Mouse (Mus musculus): Measurements from ENCODE around the gene Herc3.
"Not testable (repeated sequence)": the region's sequence is repeated elsewhere in the genome, so short reads cannot be mapped to it uniquely, and the experiment has no call there.

Gene Herc3

DNA sequence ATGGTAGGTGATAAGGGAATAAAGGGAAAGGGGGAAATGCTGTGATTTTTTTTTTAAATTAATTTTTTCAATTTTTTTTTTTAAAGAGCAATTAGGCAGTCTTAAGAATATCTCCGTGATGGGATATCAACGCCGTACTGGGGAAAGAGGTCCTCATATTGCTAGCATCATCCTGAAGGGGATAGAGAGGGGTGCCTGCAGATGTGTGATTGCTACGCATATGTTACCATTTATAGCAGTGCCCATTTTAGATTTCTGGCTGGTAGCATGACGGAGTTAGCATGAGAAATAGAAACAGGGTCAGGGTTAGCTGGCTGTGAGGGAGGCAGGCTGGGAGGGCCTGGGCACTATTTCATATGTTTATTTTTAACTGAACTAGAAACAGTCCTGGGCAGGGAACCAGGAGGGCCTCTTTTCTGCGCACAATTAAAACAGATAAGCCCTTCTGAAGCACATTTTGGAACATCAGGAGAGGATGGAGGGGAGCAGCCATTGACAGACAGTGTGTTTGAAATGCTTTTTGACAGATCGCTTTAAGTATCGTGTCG, 31.3 kb downstream of the Herc3 start:
- DNase-seq, result no peak

DNA sequence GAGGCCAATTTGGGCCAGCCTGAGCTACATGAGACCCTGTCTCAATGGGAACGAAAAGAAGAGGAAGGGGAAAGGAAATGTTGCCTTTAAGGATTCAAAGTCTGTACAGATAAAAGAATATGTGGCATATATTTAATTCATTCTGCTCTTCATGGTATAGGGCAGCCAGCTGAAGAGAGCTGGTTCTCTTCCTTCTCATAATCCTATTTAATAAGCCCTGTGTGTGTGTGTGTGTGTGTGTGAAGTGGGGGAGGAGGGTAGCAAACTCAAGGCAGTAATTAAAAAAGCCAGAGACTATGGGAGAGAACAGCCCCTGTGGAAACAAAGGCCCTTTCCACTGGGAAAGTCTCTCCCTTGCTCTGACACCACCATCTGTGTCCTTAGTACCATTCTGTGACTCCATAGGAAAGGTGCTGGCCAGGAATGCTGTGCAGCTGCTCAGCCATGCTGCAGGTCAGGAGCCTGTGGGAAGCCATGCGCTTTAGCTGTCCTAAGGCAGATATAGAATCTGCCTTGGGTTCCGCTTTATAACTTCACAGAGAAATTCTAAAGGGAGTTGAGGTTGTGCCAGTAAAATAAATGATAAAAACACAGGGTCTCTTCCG, 32.5 kb downstream of the Herc3 start:
- DNase-seq, result no peak

DNA sequence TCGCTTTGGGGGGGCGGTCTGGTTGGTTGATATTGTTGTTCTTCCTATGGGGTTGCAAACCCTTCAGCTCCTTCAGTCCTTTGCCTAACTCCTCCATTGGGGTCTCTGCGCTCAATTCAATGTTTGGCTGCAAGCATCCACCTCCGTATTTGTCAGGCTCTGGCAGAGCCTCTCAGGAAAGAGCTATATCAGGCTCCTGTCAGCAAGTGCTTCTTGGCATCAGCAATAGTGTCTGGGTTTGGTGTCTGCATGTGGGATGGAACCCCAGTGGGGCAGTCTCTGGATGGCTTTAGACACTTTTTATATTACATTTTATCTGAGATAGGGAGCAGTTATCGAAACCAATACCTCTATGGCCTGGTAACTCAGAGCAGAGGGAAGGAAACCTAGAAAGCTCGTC, 36.6 kb downstream of the Herc3 start:
- not testable (repeated sequence) for DNase-seq

DNA sequence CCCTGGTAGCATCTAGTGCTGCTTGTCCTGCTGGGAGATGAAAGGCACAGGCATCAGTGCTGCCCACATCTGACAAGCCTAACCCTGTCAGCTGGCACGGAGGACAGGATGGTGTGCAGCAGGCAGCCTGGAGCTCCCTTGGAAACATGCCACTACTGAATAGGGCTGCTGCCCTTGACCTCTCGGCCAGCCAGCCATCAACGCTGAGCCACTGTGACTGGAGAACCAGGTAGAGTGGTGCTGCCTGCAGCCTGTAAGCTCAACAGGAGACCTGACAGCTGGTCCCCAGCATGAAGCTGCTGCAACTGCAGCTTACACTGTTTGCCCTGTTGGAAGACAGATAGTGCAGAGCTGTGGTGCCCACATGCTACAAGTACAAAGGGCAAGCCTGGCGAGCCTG, 48.3 kb downstream of the Herc3 start:
- DNase-seq, result no peak

DNA sequence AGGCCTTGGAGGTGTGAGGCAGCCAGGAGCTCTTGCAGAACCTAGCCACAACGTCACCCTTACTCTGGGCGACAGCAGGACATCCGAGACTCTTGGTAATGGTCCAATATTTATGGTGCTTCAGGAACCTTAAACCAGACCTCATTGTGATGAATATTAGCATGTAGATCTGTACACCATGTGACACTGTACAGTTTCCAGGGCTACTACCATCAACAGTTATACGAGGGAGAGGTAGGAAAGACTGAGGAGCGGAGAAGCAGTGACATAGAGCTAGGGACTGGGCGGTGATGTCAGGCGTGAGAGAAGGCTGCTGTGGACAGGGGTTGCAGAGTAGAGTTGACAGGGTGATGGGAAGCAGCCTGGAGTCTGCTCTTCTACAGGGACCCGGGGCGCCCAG, 48.7 kb downstream of the Herc3 start:
- no peak for DNase-seq

DNA sequence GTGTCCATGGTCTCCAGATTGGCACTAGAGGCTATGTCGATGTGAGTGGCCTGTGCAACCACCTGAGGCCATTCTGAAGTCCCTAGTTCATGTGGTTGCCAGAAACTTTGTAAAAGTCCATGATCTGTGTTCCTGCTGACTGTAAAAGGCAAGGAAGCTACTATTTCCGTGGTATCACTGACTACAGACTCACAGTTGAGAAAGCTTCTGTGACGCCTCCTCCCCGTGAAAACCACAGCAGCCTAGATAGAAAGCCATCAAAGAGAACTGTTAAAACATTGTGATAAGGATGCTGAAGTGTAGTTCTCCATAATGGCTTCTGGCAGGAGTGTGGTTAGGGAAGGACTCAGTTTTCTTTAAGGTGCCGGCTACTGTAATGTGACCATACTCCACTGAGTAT, 49.6 kb downstream of the Herc3 start:
- no peak for DNase-seq

DNA sequence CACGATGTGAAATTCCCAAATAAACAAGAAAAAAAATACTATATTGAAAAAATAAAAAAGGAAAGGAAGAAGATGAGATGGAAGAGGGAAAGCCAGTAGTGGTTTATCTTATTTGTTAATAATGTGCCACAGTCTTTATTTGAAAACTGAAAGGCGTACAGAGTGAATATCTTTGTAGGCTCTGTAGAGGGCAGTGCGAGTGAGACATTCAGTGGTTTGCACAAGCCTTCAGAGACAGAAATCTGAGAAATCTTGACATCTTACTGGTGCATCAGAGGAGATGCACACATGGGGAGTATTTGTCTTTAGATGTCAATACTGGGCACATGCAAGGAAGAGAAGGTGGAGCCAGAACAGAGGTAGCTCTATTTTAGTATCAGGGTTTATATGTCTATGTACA, 50.1 kb downstream of the Herc3 start:
- no peak for DNase-seq

DNA sequence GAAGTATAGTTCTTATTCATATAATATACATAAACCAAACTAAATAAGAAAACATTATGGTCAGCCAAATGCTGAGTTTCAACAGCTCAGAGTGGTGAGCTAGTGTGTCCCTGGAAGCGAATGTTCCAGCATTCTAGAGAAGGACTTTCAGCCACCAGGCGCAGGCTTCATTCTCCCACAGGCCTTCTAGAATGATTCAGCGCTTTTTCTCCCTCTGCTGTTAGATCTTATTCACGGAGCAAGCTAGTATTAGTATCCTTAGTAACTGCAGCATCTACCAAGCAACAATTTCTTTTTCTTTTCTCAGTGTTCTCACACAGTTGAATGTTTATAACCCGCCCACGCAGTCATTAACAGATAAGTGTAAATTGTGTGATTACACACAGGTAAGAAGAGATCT, 51.0 kb downstream of the Herc3 start:
- DNase-seq, result no peak

DNA sequence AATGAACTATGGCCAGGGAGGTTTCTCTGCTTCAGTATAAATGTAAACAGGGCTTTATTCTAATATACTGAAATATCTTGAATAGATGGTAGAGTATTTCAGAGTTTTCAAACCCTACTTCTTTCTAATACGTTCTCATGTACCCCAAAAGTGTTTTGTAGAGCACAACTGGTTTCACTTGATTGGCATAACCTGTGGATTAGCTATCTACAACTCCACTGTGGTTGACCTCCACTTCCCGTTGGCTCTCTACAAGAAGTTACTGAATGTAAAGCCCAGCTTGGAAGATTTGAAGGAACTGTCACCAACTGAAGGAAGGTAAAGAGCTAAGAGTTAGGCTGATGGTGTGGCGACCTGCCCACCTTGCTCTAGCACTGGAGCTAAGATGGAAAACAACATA, 58.7 kb downstream of the Herc3 start:
- DNase-seq, result no peak

DNA sequence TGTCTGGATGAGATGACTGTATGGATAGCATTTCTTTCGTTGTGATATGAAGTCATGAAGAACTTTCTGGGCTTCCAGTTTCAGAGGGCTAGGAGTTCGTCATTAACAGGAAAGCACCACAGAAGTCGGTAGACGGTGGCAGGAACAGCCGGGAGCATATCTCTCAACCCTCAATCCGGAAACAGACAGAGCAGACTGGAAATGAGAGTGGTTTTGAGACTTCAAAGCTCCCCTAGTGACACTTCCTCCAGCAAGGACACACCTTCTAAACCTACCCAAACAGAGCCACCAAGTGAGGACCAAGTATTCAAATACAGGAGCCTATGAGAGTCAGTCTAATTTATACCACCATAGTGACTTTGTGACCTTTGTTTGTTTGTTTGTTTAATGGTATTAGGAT, 62.0 kb downstream of the Herc3 start:
- no peak for DNase-seq

DNA sequence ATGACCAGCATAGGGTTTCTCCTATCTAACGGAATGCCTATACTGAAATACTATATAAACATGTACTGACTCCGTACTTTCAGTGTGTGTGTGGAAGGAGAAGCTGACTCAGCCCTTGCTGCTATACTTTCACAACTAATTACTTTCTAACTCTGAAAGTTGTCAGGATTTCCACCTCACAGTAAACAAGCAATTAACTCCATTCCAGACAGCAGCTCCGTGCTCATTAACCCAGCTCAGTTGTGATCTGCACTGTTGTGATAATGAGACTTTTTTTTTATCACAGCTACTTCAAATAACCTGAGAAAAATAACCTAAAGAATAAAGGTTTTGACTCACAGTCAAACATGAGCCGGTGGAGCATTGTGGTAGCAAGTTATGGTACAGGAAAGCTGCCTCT, 63.7 kb downstream of the Herc3 start:
- DNase-seq, result no peak

DNA sequence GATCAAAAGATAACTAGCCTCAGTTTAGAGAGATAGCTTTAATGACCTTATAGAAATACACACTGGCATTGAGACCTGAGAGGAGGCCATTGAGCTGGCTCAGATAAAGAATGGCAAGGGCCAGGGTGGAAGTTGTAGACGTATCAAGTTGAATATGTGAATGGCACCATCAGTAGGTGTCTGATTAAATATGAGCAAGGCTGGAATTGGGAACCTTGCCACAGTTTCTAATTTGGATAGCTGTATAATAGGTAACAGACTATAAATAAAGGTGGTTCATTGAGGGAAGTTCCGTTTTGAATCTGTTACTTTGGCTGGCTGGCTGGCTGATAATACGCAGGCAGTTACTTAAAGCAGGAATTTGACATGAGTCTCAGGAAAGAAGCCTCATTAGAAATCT, 65.4 kb downstream of the Herc3 start:
- DNase-seq, result no peak

DNA sequence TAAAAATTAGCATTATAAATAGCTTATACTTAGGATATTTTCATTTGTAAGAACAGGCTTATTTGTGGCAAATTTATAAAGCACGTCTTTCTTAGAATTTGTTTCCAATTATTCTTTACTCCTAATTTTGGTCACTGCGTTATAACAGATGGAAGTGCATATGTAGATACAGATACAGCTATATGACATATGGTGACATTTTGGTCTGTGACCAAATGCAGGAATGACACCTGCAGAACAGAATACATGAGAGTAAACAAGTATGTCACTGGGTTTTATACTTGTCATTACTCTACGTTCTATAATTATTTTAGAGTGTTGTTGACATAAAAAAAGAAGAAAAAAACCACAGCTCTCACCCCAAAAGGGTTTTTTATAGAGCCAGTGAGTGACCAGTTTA, 67.8 kb downstream of the Herc3 start:
- no peak for DNase-seq

DNA sequence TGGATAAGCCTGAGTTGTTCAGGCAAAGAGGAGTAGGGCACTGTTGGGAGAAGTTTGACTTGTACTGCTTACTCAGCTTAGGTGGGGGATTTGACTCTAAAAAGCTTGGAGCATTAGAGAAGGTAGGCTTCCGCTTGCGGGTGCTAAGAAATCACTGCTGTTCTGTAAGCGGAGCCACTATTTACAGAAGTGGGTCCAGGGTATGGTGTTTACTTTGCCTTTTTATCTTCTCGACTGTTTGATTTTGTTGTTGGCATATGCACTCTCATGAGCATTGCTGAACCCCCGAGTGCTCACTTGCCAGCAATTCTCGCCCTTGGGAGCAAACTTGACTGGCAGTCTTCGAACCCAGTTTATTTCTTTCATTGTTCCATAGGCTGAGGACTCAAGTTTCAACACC, 69.3 kb downstream of the Herc3 start:
- no peak for DNase-seq

DNA sequence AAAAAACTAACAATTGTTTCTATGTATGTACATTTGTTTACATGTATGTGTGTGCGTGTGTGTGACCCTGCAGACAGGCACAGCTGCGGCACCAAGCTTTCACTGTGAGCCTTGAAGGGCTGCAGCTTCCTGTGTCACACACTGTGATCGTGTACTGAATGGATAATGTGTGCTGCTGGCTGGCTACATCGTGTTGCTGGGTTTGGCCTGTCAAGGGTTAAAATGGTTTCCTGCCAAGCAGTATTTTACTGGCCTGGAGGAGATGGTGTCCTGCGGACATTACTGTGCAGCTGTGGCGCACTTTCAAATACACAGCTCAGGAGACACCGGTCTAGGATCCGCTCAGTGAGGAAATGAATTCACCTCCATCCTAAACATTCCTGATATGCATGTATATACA, 71.9 kb downstream of the Herc3 start:
- DNase-seq, result no peak

DNA sequence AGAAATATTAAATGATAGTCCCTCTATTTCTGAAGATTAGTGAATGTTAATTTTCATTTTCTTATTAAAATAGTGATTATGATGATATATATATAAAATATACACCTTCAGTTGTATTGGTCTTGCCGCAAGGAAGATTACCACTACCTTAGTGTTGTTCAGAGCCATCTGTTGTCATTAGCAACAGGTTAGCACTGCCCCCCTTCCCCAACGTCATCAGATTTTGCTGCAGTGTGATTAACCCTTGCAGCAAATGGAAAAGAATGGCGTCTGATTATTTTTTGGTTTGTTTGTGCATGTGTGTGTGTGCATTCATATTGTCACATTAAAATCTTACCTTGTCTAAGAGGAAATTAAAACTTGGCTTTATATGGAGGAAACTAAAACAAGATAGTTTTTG, 73.3 kb downstream of the Herc3 start:
- no peak for DNase-seq

DNA sequence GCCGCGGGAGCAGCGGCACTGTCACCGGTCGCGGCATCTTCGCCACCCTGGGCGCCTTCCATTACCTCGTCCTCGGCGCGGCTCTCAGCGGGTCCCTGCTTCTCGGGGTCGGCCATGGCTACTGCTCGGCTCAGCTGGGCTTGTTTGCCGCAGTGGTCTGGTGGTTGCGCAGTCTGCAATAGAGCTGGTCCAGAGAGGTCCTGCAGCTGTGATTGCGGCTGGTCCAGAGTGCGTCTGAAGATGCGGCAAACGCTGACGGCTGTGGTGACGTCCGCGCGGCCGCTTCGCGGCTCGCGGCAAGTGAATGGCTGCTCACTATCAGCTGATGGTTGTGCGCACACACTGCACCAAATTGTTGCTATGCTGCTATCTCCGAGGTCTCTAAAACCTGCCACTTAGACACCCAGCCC, 75.6 kb downstream of the Herc3 start, which contains the start of gene Nap1l5:
Gene Nap1l5 (minus strand): TSS at position 225 of the 410 bp plus-strand sequence.
- no peak for DNase-seq

DNA sequence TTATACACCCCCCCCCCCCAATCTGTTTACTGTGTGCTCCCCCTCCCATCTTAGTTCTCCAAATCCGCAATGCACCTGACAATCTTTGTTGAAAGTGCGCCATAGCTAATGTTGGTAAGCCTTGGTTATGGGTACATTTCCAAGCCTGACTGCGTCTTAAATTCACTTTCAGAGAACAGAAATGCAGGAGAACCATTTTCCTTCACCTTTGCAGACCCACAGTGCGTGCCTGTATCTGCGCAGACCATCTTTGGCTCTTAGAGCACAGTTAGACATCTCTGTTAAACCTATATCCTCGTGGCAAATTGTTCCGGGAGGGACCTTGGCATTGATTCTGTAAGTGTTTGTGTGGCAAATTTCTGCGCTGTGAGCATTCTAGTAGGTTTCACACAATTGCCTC, 76.1 kb downstream of the Herc3 start:
- DNase-seq, result no peak

DNA sequence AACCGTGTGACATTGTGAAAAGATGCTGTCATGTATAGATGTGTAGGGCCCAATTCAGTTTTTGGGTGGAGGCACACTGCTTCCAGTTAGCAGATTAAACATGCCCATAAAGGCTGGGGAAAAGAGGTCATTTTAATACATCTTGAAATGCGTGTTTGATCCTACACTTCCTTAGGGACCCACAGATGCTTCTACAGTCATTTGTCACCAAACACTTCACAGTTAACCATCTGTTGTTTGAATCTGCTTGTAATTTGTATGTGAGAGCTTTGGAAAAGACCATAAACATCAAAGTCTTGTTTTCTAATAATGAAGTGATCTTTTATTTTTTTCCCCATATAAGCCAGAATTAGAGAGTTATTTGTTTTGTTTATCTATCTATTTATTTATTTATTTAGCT, 76.5 kb downstream of the Herc3 start:
- DNase-seq, result no peak

DNA sequence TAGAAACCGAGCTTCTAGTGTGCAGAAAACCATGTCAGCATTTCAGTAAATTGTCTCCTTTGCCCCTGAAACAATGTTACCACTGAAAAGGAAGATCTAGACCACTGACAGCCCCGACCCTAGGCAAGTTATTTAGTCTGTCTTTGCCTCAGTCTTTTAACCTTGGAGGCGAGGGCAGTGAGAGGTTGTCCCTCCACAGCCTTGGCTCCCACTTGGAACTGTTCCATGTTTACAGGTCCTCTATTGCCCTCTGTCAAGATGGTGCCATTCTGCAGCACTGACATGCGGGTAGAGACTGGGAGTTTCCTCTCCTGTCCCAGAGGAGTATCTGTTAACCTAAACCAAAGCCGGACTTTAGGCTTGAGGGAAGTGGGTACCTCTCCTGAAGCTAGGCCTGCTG, 81.6 kb downstream of the Herc3 start:
- DNase-seq, result no peak

DNA sequence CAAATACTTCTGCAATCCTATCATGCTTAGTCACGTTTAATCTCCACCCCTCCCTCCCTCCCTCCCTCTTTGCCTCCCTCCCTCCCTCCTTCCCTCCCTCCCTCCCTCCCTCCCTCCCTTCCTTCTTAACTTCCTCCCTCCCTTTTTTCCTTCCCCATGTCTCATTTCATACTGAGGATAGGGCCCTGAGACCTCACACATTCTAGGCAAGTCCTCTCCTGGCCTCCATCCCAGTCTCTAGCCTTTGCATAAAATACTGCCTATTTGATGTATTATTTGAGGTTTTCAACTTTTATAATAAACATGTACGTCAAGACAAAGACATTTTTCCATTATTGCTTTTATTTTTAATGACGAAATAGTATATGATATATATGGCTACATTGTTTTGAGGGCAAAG, 82.3 kb downstream of the Herc3 start:
- no peak for DNase-seq

DNA sequence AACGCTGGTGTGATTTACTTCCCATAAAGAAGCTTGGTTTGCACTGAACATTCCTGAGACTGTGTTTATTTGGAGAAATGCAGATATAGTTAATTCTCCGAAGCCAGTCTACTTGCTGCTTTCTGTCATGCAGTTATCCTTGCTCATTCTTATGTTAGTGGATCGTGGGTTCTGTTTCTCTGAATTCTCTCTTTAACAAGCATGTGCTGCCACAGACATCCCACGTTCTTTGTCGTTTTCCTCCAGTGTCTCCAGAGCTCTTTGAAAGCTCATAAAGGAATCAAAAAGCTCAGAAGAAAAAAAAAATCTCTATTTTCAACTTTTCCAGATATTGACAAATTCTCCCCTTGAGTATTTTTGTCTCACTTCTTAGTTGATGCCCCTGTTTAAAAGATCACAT, 82.7 kb downstream of the Herc3 start:
- DNase-seq, result no peak

DNA sequence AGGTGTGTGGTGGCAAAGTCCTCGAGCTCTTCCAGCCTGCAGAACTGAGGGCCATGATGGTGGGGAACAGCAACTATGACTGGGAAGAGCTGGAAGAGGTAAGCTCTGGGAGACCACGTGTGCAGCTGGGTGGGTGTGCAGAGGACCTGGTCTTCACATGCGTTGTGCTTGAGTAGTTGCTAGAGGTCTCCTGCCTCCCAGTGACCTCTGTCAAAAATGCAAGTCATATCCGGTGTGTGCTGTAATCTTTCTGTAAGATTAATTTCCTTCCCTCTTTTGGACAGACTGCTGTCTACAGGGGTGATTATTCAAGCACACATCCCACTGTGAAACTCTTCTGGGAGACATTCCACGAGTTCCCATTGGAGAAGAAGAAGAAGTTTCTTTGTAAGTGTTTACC, 85.2 kb downstream of the Herc3 start:
- no peak for DNase-seq

DNA sequence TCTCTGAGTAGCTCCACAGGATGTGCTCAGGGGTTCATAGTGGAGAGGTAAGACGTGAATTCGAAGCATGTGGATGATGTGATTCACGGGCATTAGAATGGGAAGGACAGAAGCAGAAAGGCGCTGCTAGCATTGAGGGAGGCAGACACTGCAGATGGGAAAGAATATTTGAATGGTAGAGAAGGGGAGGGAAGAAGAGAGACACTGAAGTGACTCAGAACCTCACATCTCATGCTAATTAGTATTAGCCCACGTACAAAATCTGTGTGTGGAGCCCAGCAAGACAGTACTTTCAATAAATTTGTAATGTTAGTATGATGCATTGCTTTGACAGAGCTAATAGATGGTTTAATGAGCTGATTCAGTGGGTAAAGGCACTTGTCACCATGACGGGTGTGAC, 89.5 kb downstream of the Herc3 start:
- DNase-seq, result no peak

DNA sequence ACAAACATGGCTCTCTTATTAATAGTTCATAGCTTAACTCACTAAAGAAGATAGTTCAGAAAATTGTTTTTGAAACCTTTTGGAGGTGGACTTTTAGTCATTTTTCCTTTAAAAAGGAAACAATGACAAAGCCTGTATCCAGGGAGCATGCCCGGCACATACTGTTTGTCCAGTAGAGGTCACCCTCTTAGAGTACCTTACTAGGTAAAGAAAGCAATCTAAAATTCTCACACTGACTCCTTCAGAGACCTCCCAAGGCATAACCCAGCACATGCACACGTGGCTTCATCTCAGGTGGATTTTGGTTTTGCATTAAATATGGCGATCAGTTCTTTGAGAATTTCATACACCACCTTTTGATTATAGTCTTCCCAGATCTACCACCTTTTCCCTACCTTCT, 90.4 kb downstream of the Herc3 start:
- DNase-seq, result no peak

DNA sequence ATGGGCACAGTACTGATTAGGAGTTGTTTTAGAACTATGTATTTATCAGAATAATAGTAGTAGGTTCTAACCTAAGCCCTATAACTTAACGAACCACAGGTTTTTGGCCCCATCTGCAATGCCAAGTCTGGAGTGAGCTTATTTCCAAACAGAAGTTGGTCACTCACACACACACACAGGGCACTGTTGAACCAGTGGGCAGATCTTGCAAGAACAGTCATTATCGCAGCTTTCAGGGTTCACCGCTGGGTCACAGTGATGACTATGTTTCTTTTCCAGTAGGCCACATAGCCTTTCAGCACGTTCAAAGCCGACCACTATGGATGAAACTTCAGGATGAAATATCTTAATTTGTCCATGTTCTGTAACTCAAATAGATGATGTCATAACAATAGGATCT, 91.2 kb downstream of the Herc3 start:
- no peak for DNase-seq
